In genomic region chr16:4267857-4268666, GRCm38 (mm10) we compare ENCODE assay signal across 8 mouse cellular contexts. TPM values are rescaled to one million over a fixed set of nuclear protein-coding genes. Genes with fewer than 3 reads are reported as not detected.
DNase-seq lines count a peak whose midpoint lies in the region; ATAC-seq lines count a peak whose summit lies in the region.

No protein-coding gene starts in this region.

- peak overlapping the region; percentile 71 for H3K4me2 ChIP-seq in intestine, embryonic 14.5 days (ENCODE audit: low read length)
- peak overlapping the region; percentile 78 for H3K4me2 ChIP-seq in midbrain, embryonic 11.5 days

- H3K27ac ChIP-seq in intestine, embryonic 14.5 days (ENCODE audit: low read depth): no peak overlapping the region
- no peak overlapping the region for H3K27ac ChIP-seq in midbrain, embryonic 11.5 days (ENCODE audit: low read depth, low read length)

- H3K4me1 ChIP-seq in intestine, embryonic 14.5 days (replicated peaks; ENCODE audit: control insufficient read depth, insufficient read depth, low read length): peaks cover 16% of the 10 kb centered on the region
- no peaks in the 10 kb centered on the region for H3K4me1 ChIP-seq in midbrain, embryonic 11.5 days (ENCODE audit: control insufficient read depth, insufficient read depth, low read length)

- ATAC-seq in intestine, embryonic 14.5 days (replicated peaks; ENCODE audit: low FRiP score, low TSS enrichment, low read depth): peak; percentile 89
- peak; percentile 87 for ATAC-seq in midbrain, embryonic 11.5 days (ENCODE audit: low FRiP score)
- no peak for ATAC-seq in inflammation-experienced regulatory T-cells, adult 6 months

- peak overlapping the region; percentile 45 for H3K9ac ChIP-seq in intestine, embryonic 14.5 days (ENCODE audit: low read length)
- peak overlapping the region; percentile 57 for H3K9ac ChIP-seq in midbrain, embryonic 11.5 days (ENCODE audit: low read length)

- no peaks in the 10 kb centered on the region for H3K36me3 ChIP-seq in intestine, embryonic 14.5 days (ENCODE audit: control insufficient read depth, insufficient read depth, low read length)
- H3K36me3 ChIP-seq in midbrain, embryonic 11.5 days (ENCODE audit: control insufficient read depth, insufficient read depth, low read length): no peaks in the 10 kb centered on the region

- DNase-seq in adrenal gland, adult 18-20 months (ENCODE audit: low spot score in 2 of 2): peak; percentile 87 to 90
- peak; percentile 93 for DNase-seq in embryo, embryonic 10 days (ENCODE audit: low spot score)
- peak; percentile 79 to 83 for DNase-seq in gastrocnemius, postnatal 36 days
- peak; percentile 93 for DNase-seq in intestine, embryonic 14.5 days (ENCODE audit: low spot score)
- peak; percentile 76 for DNase-seq in left cerebral cortex, postnatal 4 days
- DNase-seq in midbrain, embryonic 11.5 days (ENCODE audit: low spot score, missing footprints): peak; percentile 99
- DNase-seq in skeletal muscle tissue, adult 2 months (ENCODE audit: low read depth, low spot score): peak; percentile 54

- WGBS in intestine, embryonic 14.5 days: 9% methylated on average over 40 of the region's 40 CpGs
- WGBS in midbrain, embryonic 11.5 days: 9% methylated on average over 40 of the region's 40 CpGs

- no peaks in the 10 kb centered on the region for H3K9me3 ChIP-seq in intestine, embryonic 14.5 days (ENCODE audit: control insufficient read depth, low read length)
- H3K9me3 ChIP-seq in midbrain, embryonic 11.5 days (ENCODE audit: control insufficient read depth, low read length): no peaks in the 10 kb centered on the region

- intact Hi-C loops in gastrocnemius, postnatal 36 days (cut with DNase I): loop anchor here (5.0 kb wide), 1 partner anchor 201 kb away; no protein-coding TSS in a partner anchor
- intact Hi-C loops in left cerebral cortex, postnatal 4 days (cut with DNase I): no loop called here

- H3K4me3 ChIP-seq in intestine, embryonic 14.5 days (ENCODE audit: low read depth, low read length): peak overlapping the region; percentile 38
- peak overlapping the region; percentile 31 for H3K4me3 ChIP-seq in midbrain, embryonic 11.5 days (ENCODE audit: low read depth, low read length)

- H3K27me3 ChIP-seq in intestine, embryonic 14.5 days (replicated peaks; ENCODE audit: control insufficient read depth, insufficient read depth, low read length): no peaks in the 10 kb centered on the region
- H3K27me3 ChIP-seq in midbrain, embryonic 11.5 days (ENCODE audit: control insufficient read depth, insufficient read depth, low read length): no peaks in the 10 kb centered on the region; the same call in 1 of the 2 replicates

RNA-seq across cellular contexts. Expression of gene Crebbp, which starts 54.3 kb away (rescaled TPM):
- 10 to 100 TPM; 55.0 to 56.0 TPM for total RNA-seq in adrenal gland, adult 18-20 months (2021)
- total RNA-seq in gastrocnemius, postnatal 36 days (2021): 10 to 100 TPM; 30.4 to 35.4 TPM
- polyA plus RNA-seq in intestine, embryonic 14.5 days (2014; fragmentation: Nextera tagmentation; extraction: Ambion mirVana): 38.1 and 43.4 TPM in 2 replicates
- total RNA-seq in left cerebral cortex, postnatal 4 days (2021): 10 to 100 TPM; 93.3 to 96.2 TPM
- 30.8 and 32.7 TPM in 2 replicates for polyA plus RNA-seq in midbrain, embryonic 11.5 days (2014; fragmentation: Nextera tagmentation; extraction: Ambion mirVana)
- 10 to 100 TPM; 54.1 to 77.8 (median 69.3) TPM for polyA plus RNA-seq in inflammation-experienced regulatory T-cells, adult 6 months (2017; shearing (Covaris generic))
